8 mouse cellular contexts compared by ENCODE assay signal in the genomic region with DNA sequence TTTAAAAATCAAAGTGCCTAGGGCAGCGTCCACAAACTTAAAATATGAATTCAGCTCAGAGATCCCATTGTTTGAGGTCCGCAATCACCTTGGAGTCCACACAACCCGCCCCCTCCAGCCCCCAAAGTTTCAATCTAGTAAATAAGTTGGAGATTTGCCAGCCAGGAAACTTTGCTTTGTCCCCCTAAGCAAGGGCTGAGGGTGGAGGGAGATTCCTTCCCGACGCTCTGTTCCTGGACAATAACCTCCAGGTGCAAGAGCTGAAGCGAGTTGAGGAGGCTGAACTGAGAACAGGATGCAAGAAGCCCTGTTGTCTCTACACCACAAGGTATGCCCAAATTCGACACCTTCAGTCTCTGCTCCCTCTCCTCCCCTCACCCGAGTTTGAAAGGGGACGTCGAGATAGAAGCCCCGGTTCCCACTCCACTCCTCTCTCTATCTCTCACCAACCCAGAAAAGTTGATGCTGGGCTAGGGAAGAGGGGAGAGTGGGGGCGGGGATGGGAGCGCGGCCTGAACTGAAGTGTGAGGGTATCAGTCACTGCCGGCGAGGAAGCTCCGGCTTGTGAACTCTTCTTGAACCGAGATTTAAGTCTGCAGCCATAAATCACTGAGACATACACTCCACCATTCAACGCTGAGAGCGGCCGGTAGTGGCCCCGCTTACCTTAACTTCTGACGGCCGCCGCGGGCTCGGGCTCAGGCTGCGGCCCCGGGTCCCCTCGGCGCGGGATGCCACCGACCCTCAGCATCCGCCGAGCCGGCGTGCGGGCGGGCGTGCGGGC. TPM values are rescaled to one million over a fixed set of nuclear protein-coding genes. Genes with fewer than 3 reads are reported as not detected.
A peak's percentile ranks its signal among the peaks of the same experiment; 100 is the strongest.
DNase-seq lines count a peak whose midpoint lies in the region; ATAC-seq lines count a peak whose summit lies in the region.

No protein-coding gene starts in this region.

- ATAC-seq in heart, embryonic 14.5 days (ENCODE audit: insufficient number of reproducible peaks, insufficient read depth, low FRiP score, low read depth): no peak
- ATAC-seq in heart, embryonic 15.5 days (replicated peaks; ENCODE audit: insufficient number of reproducible peaks, insufficient read depth, low FRiP score, low read depth): no peak
- no peak for ATAC-seq in neural tube, embryonic 15.5 days (ENCODE audit: low FRiP score)

- WGBS in heart, embryonic 14.5 days: 1% methylated on average over 38 of the region's 41 CpGs
- WGBS in heart, embryonic 15.5 days: 3% methylated on average over 40 of the region's 41 CpGs
- WGBS in neural tube, embryonic 15.5 days: 5% methylated on average over 41 of the region's 41 CpGs

- H3K27me3 ChIP-seq in heart, embryonic 14.5 days (ENCODE audit: control insufficient read depth, insufficient read depth, low read length): peaks cover 98% of the 10 kb centered on the region
- H3K27me3 ChIP-seq in heart, embryonic 15.5 days: peaks cover 99% of the 10 kb centered on the region
- H3K27me3 ChIP-seq in neural tube, embryonic 15.5 days (replicated peaks): no peaks in the 10 kb centered on the region

- H3K9me3 ChIP-seq in heart, embryonic 14.5 days (ENCODE audit: control insufficient read depth, low read length): no peaks in the 10 kb centered on the region
- H3K9me3 ChIP-seq in heart, embryonic 15.5 days (replicated peaks): no peaks in the 10 kb centered on the region
- H3K9me3 ChIP-seq in neural tube, embryonic 15.5 days (replicated peaks): no peaks in the 10 kb centered on the region

- DNase-seq in heart, adult 18-20 months: no peak
- peak; percentile 83 to 89 for DNase-seq in kidney, postnatal 4 days
- no peak for DNase-seq in frontal cortex, postnatal 25 days (ENCODE audit: low spot score in 2 of 2)
- no peak for DNase-seq in right cerebral cortex, postnatal 4 days
- DNase-seq in left cerebral cortex, postnatal 25 days (ENCODE audit: low spot score in 2 of 2): no peak

- H3K4me2 ChIP-seq in heart, embryonic 14.5 days (ENCODE audit: low read length): 0 out of 2 replicates have a peak overlapping the region, but pooled peaks have one; percentile 0
- peak overlapping the region; percentile 37 for H3K4me2 ChIP-seq in heart, embryonic 15.5 days
- peak overlapping the region; percentile 63 for H3K4me2 ChIP-seq in neural tube, embryonic 15.5 days

- intact Hi-C loops in left cerebral cortex, postnatal 25 days (cut with DNase I): no loop called here

- peak overlapping the region; percentile 32 to 36 for H3K4me3 ChIP-seq in heart, embryonic 14.5 days (ENCODE audit: control insufficient read depth in 1 of 2, insufficient read depth in 1 of 2, low read depth in 1 of 2, low read length in 2 of 2)
- peak overlapping the region; percentile 51 for H3K4me3 ChIP-seq in heart, embryonic 15.5 days
- H3K4me3 ChIP-seq in neural tube, embryonic 15.5 days (replicated peaks): peak overlapping the region; percentile 46

- no peaks in the 10 kb centered on the region for H3K36me3 ChIP-seq in heart, embryonic 14.5 days (ENCODE audit: control insufficient read depth, insufficient read depth, low read length)
- H3K36me3 ChIP-seq in heart, embryonic 15.5 days: no peaks in the 10 kb centered on the region
- H3K36me3 ChIP-seq in neural tube, embryonic 15.5 days: no peaks in the 10 kb centered on the region

- H3K4me1 ChIP-seq in heart, embryonic 14.5 days (ENCODE audit: control insufficient read depth in 2 of 2, insufficient read depth in 2 of 2, low read length in 2 of 2): peaks cover 0 to 3% of the 10 kb centered on the region in 2 experiments; a peak in 2 of 4 replicates
- peaks cover 15% of the 10 kb centered on the region for H3K4me1 ChIP-seq in heart, embryonic 15.5 days (replicated peaks)
- H3K4me1 ChIP-seq in neural tube, embryonic 15.5 days: peaks cover 90% of the 10 kb centered on the region

- H3K9ac ChIP-seq in heart, embryonic 14.5 days (ENCODE audit: low read length): peak overlapping the region; percentile 31
- H3K9ac ChIP-seq in heart, embryonic 15.5 days: peak overlapping the region; percentile 52
- peak overlapping the region; percentile 58 for H3K9ac ChIP-seq in neural tube, embryonic 15.5 days (replicated peaks)

- H3K27ac ChIP-seq in heart, embryonic 14.5 days (replicated peaks in 1 of 2; ENCODE audit: control insufficient read depth in 1 of 2, insufficient read depth in 1 of 2, low read depth in 2 of 2, low read length in 2 of 2): peak overlapping the region; percentile 45 to 55; a peak in 3 of 4 replicates
- H3K27ac ChIP-seq in heart, embryonic 15.5 days: peak overlapping the region; percentile 80
- H3K27ac ChIP-seq in neural tube, embryonic 15.5 days (replicated peaks): peak overlapping the region; percentile 88

RNA-seq across cellular contexts. Expression of a gene that starts 2.1 kb away (rescaled TPM):
- polyA plus RNA-seq in heart, embryonic 14.5 days (2014; fragmentation: Nextera tagmentation; extraction: Ambion mirVana): not detected in 2 replicates
- not detected for total RNA-seq in heart, adult 18-20 months (2021)
- polyA plus RNA-seq in heart, embryonic 15.5 days (2015; fragmentation: Nextera tagmentation; extraction: Ambion mirVana): 0.33 and 0.68 TPM in 2 replicates
- polyA plus RNA-seq in neural tube, embryonic 15.5 days (2015; fragmentation: Nextera tagmentation; extraction: Ambion mirVana): 1.4 and 3.0 TPM in 2 replicates
- not detected for total RNA-seq in left cerebral cortex, postnatal 25 days (2021)

RNA-seq across cellular contexts. Expression of a gene that starts 10.5 kb away (rescaled TPM):
- polyA plus RNA-seq in heart, embryonic 14.5 days (2014; fragmentation: Nextera tagmentation; extraction: Ambion mirVana): 0.51 and 0.66 TPM in 2 replicates
- total RNA-seq in heart, adult 18-20 months (2021): under 1 TPM; 0.15 TPM
- 1.2 and 3.1 TPM in 2 replicates for polyA plus RNA-seq in heart, embryonic 15.5 days (2015; fragmentation: Nextera tagmentation; extraction: Ambion mirVana)
- 7.2 and 12.0 TPM in 2 replicates for polyA plus RNA-seq in neural tube, embryonic 15.5 days (2015; fragmentation: Nextera tagmentation; extraction: Ambion mirVana)
- not detected for total RNA-seq in left cerebral cortex, postnatal 25 days (2021)

RNA-seq across cellular contexts. Expression of a gene that starts 16.4 kb away (rescaled TPM):
- polyA plus RNA-seq in heart, embryonic 14.5 days (2014; fragmentation: Nextera tagmentation; extraction: Ambion mirVana): 0.32 and 0.36 TPM in 2 replicates
- under 1 TPM in 1 of 2 experiments, not detected in 1; 0.41 TPM for total RNA-seq in heart, adult 18-20 months (2021)
- 0.43 and 0.77 TPM in 2 replicates for polyA plus RNA-seq in heart, embryonic 15.5 days (2015; fragmentation: Nextera tagmentation; extraction: Ambion mirVana)
- 2.3 and 5.7 TPM in 2 replicates for polyA plus RNA-seq in neural tube, embryonic 15.5 days (2015; fragmentation: Nextera tagmentation; extraction: Ambion mirVana)
- not detected for total RNA-seq in left cerebral cortex, postnatal 25 days (2021)

RNA-seq across cellular contexts. Expression of a gene that starts 17.0 kb away (rescaled TPM):
- 0.75 and 0.82 TPM in 2 replicates for polyA plus RNA-seq in heart, embryonic 14.5 days (2014; fragmentation: Nextera tagmentation; extraction: Ambion mirVana)
- under 1 TPM; 0.12 to 0.23 TPM for total RNA-seq in heart, adult 18-20 months (2021)
- 0.59 and 1.1 TPM in 2 replicates for polyA plus RNA-seq in heart, embryonic 15.5 days (2015; fragmentation: Nextera tagmentation; extraction: Ambion mirVana)
- polyA plus RNA-seq in neural tube, embryonic 15.5 days (2015; fragmentation: Nextera tagmentation; extraction: Ambion mirVana): 1.1 and 1.3 TPM in 2 replicates
- total RNA-seq in left cerebral cortex, postnatal 25 days (2021): not detected

RNA-seq across cellular contexts. Expression of a gene that starts 29.2 kb away (rescaled TPM):
- 0.31 and 1.3 TPM in 2 replicates for polyA plus RNA-seq in heart, embryonic 14.5 days (2014; fragmentation: Nextera tagmentation; extraction: Ambion mirVana)
- total RNA-seq in heart, adult 18-20 months (2021): under 1 TPM; 0.40 to 0.59 TPM
- polyA plus RNA-seq in heart, embryonic 15.5 days (2015; fragmentation: Nextera tagmentation; extraction: Ambion mirVana): 2.3 and 6.3 TPM in 2 replicates
- 26.8 and 73.9 TPM in 2 replicates for polyA plus RNA-seq in neural tube, embryonic 15.5 days (2015; fragmentation: Nextera tagmentation; extraction: Ambion mirVana)
- total RNA-seq in left cerebral cortex, postnatal 25 days (2021): not detected

Comparison
In these comparisons a context has a peak if more than half of its experiments do, and no peak if none do; other contexts are left out.
1. H3K4me2 ChIP-seq: peak in every context shown above with its lines; median percentile 63 in neural tube, embryonic 15.5 days; 37 in heart, embryonic 15.5 days; 0 in heart, embryonic 14.5 days.
2. DNase-seq: peak in kidney, postnatal 4 days (2 of 2); none in heart, adult 18-20 months (0 of 2), frontal cortex, postnatal 25 days (0 of 2), right cerebral cortex, postnatal 4 days (single experiment) and left cerebral cortex, postnatal 25 days (0 of 2).
3. Peak in every context shown above with its lines, with median percentiles within 50 percentile points of each other: H3K27ac ChIP-seq, H3K4me3 ChIP-seq and H3K9ac ChIP-seq.